Mouse (Mus musculus): ENCODE data around the gene Hspa5. TPM values are rescaled to one million over a fixed set of nuclear protein-coding genes. Genes with fewer than 3 reads are reported as not detected.
"Not testable (repeated sequence)": the region's sequence is repeated elsewhere in the genome, so short reads cannot be mapped to it uniquely, and the experiment has no call there.

The Hspa5 gene
- polyA plus RNA-seq, 1 experiment from 2014 or later, result 402 TPM

GRCm38 (mm10) chr2:34783064-34784020, 11.6 kb downstream of the Hspa5 start:
- Histone ChIP-seq H3K4me3 (ENCODE audit: low read depth, low read length) (no peak overlapping the region), H3K27ac (ENCODE audit: low read depth, low read length) (no peak overlapping the region), H3K27me3 (ENCODE audit: control insufficient read depth, insufficient read depth, low read length) (no peaks in the 10 kb centered on the region), H3K9ac (replicated peaks; ENCODE audit: low read depth, low read length) (no peak overlapping the region), H3K4me1 (ENCODE audit: control insufficient read depth, insufficient read depth, low read length) (no peaks in the 10 kb centered on the region), H3K9me3 (ENCODE audit: control insufficient read depth, low read length) (no peaks in the 10 kb centered on the region), H3K36me3 (ENCODE audit: control insufficient read depth, insufficient read depth, low read length) (peaks cover 15% of the 10 kb centered on the region), H3K4me2 (ENCODE audit: low read depth, low read length) (no peak overlapping the region)
- no peak for ATAC-seq (ENCODE audit: low read depth)
- 94% methylated on average over 14 of the region's 14 CpGs for WGBS

- Histone ChIP-seq H3K36me3 (ENCODE audit: control insufficient read depth, insufficient read depth, low read length) (peaks cover 8% of the 10 kb centered on the region), H3K27me3 (ENCODE audit: control insufficient read depth, insufficient read depth, low read length) (no peaks in the 10 kb centered on the region), H3K4me3 (ENCODE audit: low read depth, low read length) (no peak overlapping the region), H3K27ac (ENCODE audit: low read depth, low read length) (no peak overlapping the region), H3K9me3 (ENCODE audit: control insufficient read depth, low read length) (no peaks in the 10 kb centered on the region), H3K9ac (replicated peaks; ENCODE audit: low read depth, low read length) (no peak overlapping the region), H3K4me1 (ENCODE audit: control insufficient read depth, insufficient read depth, low read length) (no peaks in the 10 kb centered on the region), H3K4me2 (ENCODE audit: low read depth, low read length) (no peak overlapping the region)
- WGBS, result 70% methylated on average over 2 of the region's 2 CpGs
- no peak for ATAC-seq (ENCODE audit: low read depth)
Measured at GRCm38 (mm10) chr2:34784085-34784484, 12.3 kb downstream of the Hspa5 start.

DNA sequence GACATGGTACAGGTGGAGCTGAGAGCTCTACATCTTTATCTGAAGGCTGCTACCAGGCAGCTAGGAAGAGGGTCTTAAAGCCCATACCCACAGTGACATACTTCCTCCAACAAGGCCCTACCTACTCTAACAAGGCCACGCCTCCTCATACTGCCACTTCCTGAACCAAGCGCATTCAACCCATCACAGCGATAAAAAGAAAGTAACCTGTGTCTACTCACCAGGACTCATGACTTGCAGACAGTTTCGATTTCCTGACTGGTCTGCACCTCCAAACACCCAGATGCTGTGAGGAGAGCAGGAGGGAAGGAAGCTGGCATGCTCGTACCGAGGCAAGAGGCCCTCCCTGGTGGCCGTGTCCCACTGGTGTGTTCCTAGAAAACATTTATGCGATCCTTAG, 18.5 kb downstream of the Hspa5 start:
- no peak for ATAC-seq (ENCODE audit: low read depth)
- Histone ChIP-seq H3K4me3 (ENCODE audit: low read depth, low read length) (no peak overlapping the region), H3K36me3 (ENCODE audit: control insufficient read depth, insufficient read depth, low read length) (peaks cover 3% of the 10 kb centered on the region; the same call in 1 of the 2 replicates), H3K4me1 (ENCODE audit: control insufficient read depth, insufficient read depth, low read length) (no peaks in the 10 kb centered on the region), H3K27ac (ENCODE audit: low read depth, low read length) (no peak overlapping the region), H3K27me3 (ENCODE audit: control insufficient read depth, insufficient read depth, low read length) (no peaks in the 10 kb centered on the region), H3K9me3 (ENCODE audit: control insufficient read depth, low read length) (no peaks in the 10 kb centered on the region), H3K4me2 (ENCODE audit: low read depth, low read length) (no peak overlapping the region), H3K9ac (replicated peaks; ENCODE audit: low read depth, low read length) (no peak overlapping the region)
- WGBS, result 93% methylated on average over 8 of the region's 8 CpGs

GRCm38 (mm10) chr2:34792543-34792942, 20.8 kb downstream of the Hspa5 start:
- H3K4me3 ChIP-seq (ENCODE audit: low read depth, low read length); H3K36me3 ChIP-seq (ENCODE audit: control insufficient read depth, insufficient read depth, low read length); H3K9ac ChIP-seq (replicated peaks; ENCODE audit: low read depth, low read length); H3K27ac ChIP-seq (ENCODE audit: low read depth, low read length); H3K9me3 ChIP-seq (ENCODE audit: control insufficient read depth, low read length); H3K4me2 ChIP-seq (ENCODE audit: low read depth, low read length); H3K27me3 ChIP-seq (ENCODE audit: control insufficient read depth, insufficient read depth, low read length); H3K4me1 ChIP-seq (ENCODE audit: control insufficient read depth, insufficient read depth, low read length); ATAC-seq (ENCODE audit: low read depth): not testable (repeated sequence)
- 87% methylated on average over 2 of the region's 2 CpGs for WGBS

GRCm38 (mm10) chr2:34794511-34794910, 22.7 kb downstream of the Hspa5 start:
- Histone ChIP-seq H3K4me3 (ENCODE audit: low read depth, low read length) (no peak overlapping the region), H3K36me3 (ENCODE audit: control insufficient read depth, insufficient read depth, low read length) (peaks cover 3% of the 10 kb centered on the region; the same call in 1 of the 2 replicates), H3K27ac (ENCODE audit: low read depth, low read length) (no peak overlapping the region), H3K4me2 (ENCODE audit: low read depth, low read length) (no peak overlapping the region), H3K9ac (replicated peaks; ENCODE audit: low read depth, low read length) (no peak overlapping the region), H3K9me3 (ENCODE audit: control insufficient read depth, low read length) (no peaks in the 10 kb centered on the region), H3K27me3 (ENCODE audit: control insufficient read depth, insufficient read depth, low read length) (no peaks in the 10 kb centered on the region), H3K4me1 (ENCODE audit: control insufficient read depth, insufficient read depth, low read length) (0 out of 2 replicates have a peak, but pooled peaks cover 4% of the 10 kb centered on the region)
- 95% methylated on average over 2 of the region's 2 CpGs for whole genome bisulfite sequencing
- no peak for ATAC-seq (ENCODE audit: low read depth)

DNA sequence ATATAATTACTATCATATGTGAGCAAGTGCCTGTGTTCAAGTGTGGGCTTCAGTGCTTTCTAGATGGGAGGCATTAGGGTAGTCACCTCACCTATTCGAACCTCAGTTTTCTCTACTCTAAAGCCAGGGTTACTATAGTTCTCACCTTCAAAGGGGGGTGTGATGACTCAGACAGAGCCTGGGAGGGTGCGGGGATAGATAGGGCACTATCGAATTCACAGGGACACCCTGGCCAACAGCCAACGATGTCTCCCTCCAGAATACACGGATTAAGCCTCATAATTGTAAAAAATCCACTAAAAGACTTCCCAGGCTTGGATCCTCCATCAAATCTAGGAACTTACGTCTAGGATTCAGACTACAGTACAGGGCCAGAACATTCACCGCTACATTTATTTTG, 23.7 kb downstream of the Hspa5 start:
- H3K4me1 ChIP-seq (ENCODE audit: control insufficient read depth, insufficient read depth, low read length), result 0 out of 2 replicates have a peak, but pooled peaks cover 4% of the 10 kb centered on the region
- H3K9me3 ChIP-seq (ENCODE audit: control insufficient read depth, low read length), result no peaks in the 10 kb centered on the region
- WGBS, result 94% methylated on average over 7 of the region's 7 CpGs
- H3K27me3 ChIP-seq (ENCODE audit: control insufficient read depth, insufficient read depth, low read length), result no peaks in the 10 kb centered on the region
- ATAC-seq (ENCODE audit: low read depth), result no peak
- H3K4me3 ChIP-seq (ENCODE audit: low read depth, low read length), result no peak overlapping the region
- peaks cover 3% of the 10 kb centered on the region; the same call in 1 of the 2 replicates for H3K36me3 ChIP-seq (ENCODE audit: control insufficient read depth, insufficient read depth, low read length)
- H3K27ac ChIP-seq (ENCODE audit: low read depth, low read length), result no peak overlapping the region
- no peak overlapping the region for H3K4me2 ChIP-seq (ENCODE audit: low read depth, low read length)
- H3K9ac ChIP-seq (replicated peaks; ENCODE audit: low read depth, low read length), result no peak overlapping the region

GRCm38 (mm10) chr2:34799357-34800256, 27.8 kb downstream of the Hspa5 start, which contains the start of gene Rabepk:
Gene Rabepk, minus strand, starts transcription at chr2:34799912.
- Histone ChIP-seq H3K9ac (replicated peaks; ENCODE audit: low read depth, low read length) (peak within 1 kb of the TSS; percentile 57), H3K4me3 (ENCODE audit: low read depth, low read length) (peak within 1 kb of the TSS; percentile 59), H3K36me3 (ENCODE audit: control insufficient read depth, insufficient read depth, low read length) (peaks cover 3% of the 10 kb centered on the region; the same call in 1 of the 2 replicates), H3K9me3 (ENCODE audit: control insufficient read depth, low read length) (no peaks in the 10 kb centered on the region), H3K27ac (ENCODE audit: low read depth, low read length) (no peak within 1 kb of the TSS), H3K4me1 (ENCODE audit: control insufficient read depth, insufficient read depth, low read length) (peaks cover 14% of the 10 kb centered on the region), H3K4me2 (ENCODE audit: low read depth, low read length) (peak within 1 kb of the TSS; percentile 80), H3K27me3 (ENCODE audit: control insufficient read depth, insufficient read depth, low read length) (no peaks in the 10 kb centered on the region)
- 6% methylated on average over 44 of the region's 44 CpGs for WGBS
- peak; percentile 60 for ATAC-seq (ENCODE audit: low read depth)

- Histone ChIP-seq H3K9me3 (ENCODE audit: control insufficient read depth, low read length) (no peaks in the 10 kb centered on the region), H3K4me2 (ENCODE audit: low read depth, low read length) (peak overlapping the region; percentile 80; the same call in 1 of the 2 replicates), H3K27ac (ENCODE audit: low read depth, low read length) (no peak overlapping the region), H3K36me3 (ENCODE audit: control insufficient read depth, insufficient read depth, low read length) (peaks cover 5% of the 10 kb centered on the region; the same call in 1 of the 2 replicates), H3K4me1 (ENCODE audit: control insufficient read depth, insufficient read depth, low read length) (peaks cover 17% of the 10 kb centered on the region), H3K27me3 (ENCODE audit: control insufficient read depth, insufficient read depth, low read length) (no peaks in the 10 kb centered on the region), H3K4me3 (ENCODE audit: low read depth, low read length) (no peak overlapping the region), H3K9ac (replicated peaks; ENCODE audit: low read depth, low read length) (no peak overlapping the region)
- WGBS, result 85% methylated on average over 7 of the region's 7 CpGs
- no peak for ATAC-seq (ENCODE audit: low read depth)
Measured at GRCm38 (mm10) chr2:34800371-34800770, 28.6 kb downstream of the Hspa5 start.
